Mouse (Mus musculus): ENCODE data around the gene Kctd21.
A peak's percentile ranks its signal among the peaks of the same experiment; 100 is the strongest.

Gene Kctd21

GRCm38 (mm10) chr7:97347464-97347863, 15.3 kb downstream of the Kctd21 start:
- DNase-seq (ENCODE audit: low read depth, low spot score): no peak

- no peak for DNase-seq (ENCODE audit: low read depth, low spot score)
These were observed 16.2 kb downstream of the Kctd21 start for GRCm38 (mm10) chr7:97348318-97348717.

GRCm38 (mm10) chr7:97348836-97349235, 16.7 kb downstream of the Kctd21 start:
- DNase-seq (ENCODE audit: low read depth, low spot score): no peak

- DNase-seq (ENCODE audit: low read depth, low spot score): no peak
These were observed 17.3 kb downstream of the Kctd21 start for GRCm38 (mm10) chr7:97349438-97349837.

- no peak for DNase-seq (ENCODE audit: low read depth, low spot score)
These were observed 18.8 kb downstream of the Kctd21 start for GRCm38 (mm10) chr7:97350891-97351290.

- DNase-seq (ENCODE audit: low read depth, low spot score): no peak
These were observed 19.8 kb downstream of the Kctd21 start for GRCm38 (mm10) chr7:97351792-97352513.

GRCm38 (mm10) chr7:97353356-97353755, 21.2 kb downstream of the Kctd21 start:
- DNase-seq (ENCODE audit: low read depth, low spot score): no peak

GRCm38 (mm10) chr7:97355068-97355841, 23.1 kb downstream of the Kctd21 start:
- DNase-seq (ENCODE audit: low read depth, low spot score): no peak

- no peak for DNase-seq (ENCODE audit: low read depth, low spot score)
These were observed 24.1 kb downstream of the Kctd21 start for GRCm38 (mm10) chr7:97356253-97356652.

GRCm38 (mm10) chr7:97356875-97357276, 24.7 kb downstream of the Kctd21 start:
- no peak for DNase-seq (ENCODE audit: low read depth, low spot score)

- no peak for DNase-seq (ENCODE audit: low read depth, low spot score)
These were observed 25.7 kb downstream of the Kctd21 start for GRCm38 (mm10) chr7:97357840-97358239.

GRCm38 (mm10) chr7:97358347-97358746, 26.2 kb downstream of the Kctd21 start:
- no peak for DNase-seq (ENCODE audit: low read depth, low spot score)

- no peak for DNase-seq (ENCODE audit: low read depth, low spot score)
These were observed 28.0 kb downstream of the Kctd21 start for GRCm38 (mm10) chr7:97360166-97360565.

- no peak for DNase-seq (ENCODE audit: low read depth, low spot score)
These were observed 28.8 kb downstream of the Kctd21 start for GRCm38 (mm10) chr7:97360955-97361354.

GRCm38 (mm10) chr7:97361467-97361866, 29.3 kb downstream of the Kctd21 start:
- DNase-seq (ENCODE audit: low read depth, low spot score): no peak

- no peak for DNase-seq (ENCODE audit: low read depth, low spot score)
These were observed 33.8 kb downstream of the Kctd21 start for GRCm38 (mm10) chr7:97365887-97366286.

GRCm38 (mm10) chr7:97375101-97375500, 43.0 kb downstream of the Kctd21 start:
- DNase-seq (ENCODE audit: low read depth, low spot score): no peak

GRCm38 (mm10) chr7:97375906-97376305, 43.8 kb downstream of the Kctd21 start:
- DNase-seq (ENCODE audit: low read depth, low spot score): no peak

- no peak for DNase-seq (ENCODE audit: low read depth, low spot score)
These were observed 47.2 kb downstream of the Kctd21 start for GRCm38 (mm10) chr7:97379304-97379703.

- DNase-seq (ENCODE audit: low read depth, low spot score): peak; percentile 50
These were observed 48.5 kb downstream of the Kctd21 start for GRCm38 (mm10) chr7:97380500-97381123.

- no peak for DNase-seq (ENCODE audit: low read depth, low spot score)
These were observed 50.5 kb downstream of the Kctd21 start for GRCm38 (mm10) chr7:97382661-97383060.

- no peak for DNase-seq (ENCODE audit: low read depth, low spot score)
These were observed 51.5 kb downstream of the Kctd21 start for GRCm38 (mm10) chr7:97383496-97384132.
